Mouse (Mus musculus): ENCODE results near the gene Olfr392.

The Olfr392 gene

DNA sequence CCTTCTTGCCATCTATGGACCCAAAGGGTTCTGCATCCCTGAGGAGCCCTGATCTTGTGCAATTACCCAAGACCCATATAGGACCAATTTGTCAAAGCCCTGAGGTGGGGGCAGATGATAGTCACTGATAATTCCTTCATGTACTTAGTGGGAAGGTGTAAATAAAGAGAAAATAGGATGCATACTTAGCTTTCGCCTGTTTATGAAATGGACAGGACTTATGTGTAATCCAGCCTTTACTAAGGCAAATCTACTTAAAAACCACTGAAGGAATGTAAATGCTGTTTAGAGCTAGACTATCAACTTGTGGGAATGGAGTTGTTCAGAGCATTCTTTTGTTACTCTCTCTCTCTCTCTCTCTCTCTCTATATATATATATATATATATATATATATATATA, at the start of gene Olfr392:
TSS of gene Olfr392 (minus strand) at position 101 of the 400 bp plus-strand sequence.
- DNase-seq: no peak

DNA sequence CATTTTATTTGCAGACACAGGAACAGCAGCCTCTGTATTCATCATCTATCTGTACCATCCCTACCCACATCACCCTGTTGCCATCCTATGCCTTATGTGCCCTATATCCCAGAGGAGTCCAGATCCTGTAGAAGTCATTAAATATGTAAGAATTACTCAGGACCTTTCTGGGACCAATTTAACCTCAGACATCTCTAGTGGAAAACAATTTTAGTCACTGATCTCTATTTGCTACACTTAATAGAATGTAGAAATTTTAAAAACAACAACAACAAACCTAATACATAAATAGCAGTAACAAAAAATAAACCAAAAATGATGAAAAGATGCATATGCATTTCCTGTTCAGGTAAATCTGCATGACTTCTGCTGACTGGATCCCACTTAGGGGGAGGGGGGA, 34.5 kb upstream of the Olfr392 start, which contains the start of gene Olfr393:
TSS of gene Olfr393 (minus strand) at position 101 of the 400 bp plus-strand sequence.
- no peak for DNase-seq

DNA sequence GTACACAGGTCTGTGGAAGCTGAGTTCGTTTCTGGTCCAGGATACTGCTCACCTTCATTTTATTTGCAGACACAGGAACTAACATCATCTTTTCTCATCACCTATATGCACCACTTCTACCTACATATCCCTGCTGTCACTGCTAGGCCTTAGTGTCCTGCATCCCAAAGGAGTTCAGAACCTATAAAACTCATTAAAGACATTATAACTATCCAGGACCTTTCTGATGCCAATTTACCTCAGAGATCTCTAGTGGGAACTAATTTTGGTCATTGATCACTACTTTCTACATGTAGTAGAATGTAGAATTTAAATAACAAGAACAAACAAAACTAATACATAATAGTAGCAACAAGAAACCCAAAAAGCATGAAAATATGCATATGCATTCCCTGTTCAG, 13.9 kb downstream of the Olfr392 start, which contains the start of gene Olfr391-ps:
TSS of gene Olfr391-ps (minus strand) at position 101 of the 400 bp plus-strand sequence.
- no peak for DNase-seq

DNA sequence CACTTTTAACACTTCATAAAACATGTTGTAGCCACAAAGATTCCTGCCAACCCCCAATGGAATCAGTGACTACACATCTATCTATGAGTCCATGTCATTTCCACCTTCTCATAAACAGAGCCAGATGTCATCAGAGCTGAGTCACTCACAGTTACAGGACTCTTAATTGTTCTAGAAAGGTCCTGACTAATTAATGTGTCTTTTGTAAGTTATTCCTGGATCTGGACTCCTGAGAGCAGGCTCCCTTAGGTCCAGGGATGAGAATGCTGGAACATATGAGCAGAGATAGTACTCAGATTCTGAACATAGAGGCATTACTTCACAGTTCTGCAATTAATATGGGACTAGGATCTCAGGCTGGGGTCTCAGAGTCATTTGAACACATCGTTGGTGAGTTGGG, 34.2 kb downstream of the Olfr392 start, which contains the start of gene Olfr390:
TSS of gene Olfr390 (plus strand) at position 301 of the 400 bp plus-strand sequence.
- DNase-seq: no peak

DNA sequence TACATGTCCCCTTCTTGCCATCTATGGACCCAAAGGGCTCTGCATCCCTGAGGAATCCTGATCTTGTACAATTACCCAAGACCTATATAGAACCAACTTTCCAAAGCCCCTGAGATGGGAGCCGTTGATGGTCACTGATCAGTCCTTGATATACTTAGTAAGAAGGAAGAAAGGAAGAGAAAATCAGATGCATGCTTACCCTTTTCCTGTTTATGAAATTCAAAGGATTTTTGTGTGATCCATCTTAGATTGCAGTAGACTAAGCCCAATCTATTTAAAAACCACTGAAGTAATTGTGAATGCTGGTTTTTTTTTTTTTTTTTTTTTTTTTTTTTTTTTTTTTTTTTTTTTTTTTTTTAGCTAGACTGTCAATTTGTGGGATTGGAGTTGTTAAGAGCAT, 36.2 kb downstream of the Olfr392 start, which contains the start of gene Olfr389:
TSS of gene Olfr389 (minus strand) at position 101 of the 400 bp plus-strand sequence.
- no peak for DNase-seq
